Comparison of ENCODE assay signal across 17 mouse cellular contexts in the genomic region with DNA sequence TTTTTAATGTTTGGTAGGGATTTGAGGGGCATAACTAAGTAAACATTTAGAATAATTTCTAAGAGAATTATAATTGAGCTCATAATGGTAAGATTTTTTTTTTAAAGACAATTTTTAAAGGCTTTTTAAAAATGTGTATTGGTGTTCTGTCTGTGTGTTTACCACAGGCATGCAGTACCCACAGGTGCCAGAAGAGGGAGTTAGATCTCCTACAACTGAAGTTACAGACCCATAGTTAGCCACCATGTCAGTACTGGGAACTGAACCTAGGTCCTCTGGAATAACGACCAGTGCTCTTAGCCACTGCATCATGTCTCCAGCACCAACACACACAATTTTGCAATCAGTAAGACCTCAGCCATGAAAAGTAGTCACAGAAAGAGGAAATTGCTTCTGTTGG.
DNase-seq lines count a peak whose midpoint lies in the region; ATAC-seq and TF ChIP-seq lines count a peak whose summit lies in the region.
"Had no signal": no experiment of that assay in that cellular context is flagged by ENCODE, and none has a peak within 500 bp of the region (broad histone marks: within the 10 kb centered on the region; RNA-seq: fewer than 3 reads in every experiment).

No protein-coding gene starts in this region.

- no peaks in the 10 kb centered on the region for H3K27me3 ChIP-seq in kidney, postnatal 0 days (ENCODE audit: insufficient read depth, low read length)
- no peaks in the 10 kb centered on the region for H3K27me3 ChIP-seq in G1E (ENCODE audit: insufficient read depth, low read length)
- no peaks in the 10 kb centered on the region for H3K27me3 ChIP-seq in splenic B cell, adult 2 months (ENCODE audit: control insufficient read depth, insufficient read depth, low read length, poor library complexity, severe bottlenecking)
- H3K27me3 ChIP-seq: hindbrain, embryonic 12.5 days; megakaryocyte, embryonic 14.5 days; neural tube, embryonic 13.5 days had no signal

- no peak overlapping the region for H3K9ac ChIP-seq in kidney, postnatal 0 days (ENCODE audit: low read depth, low read length)
- H3K9ac ChIP-seq: hindbrain, embryonic 12.5 days; neural tube, embryonic 13.5 days had no signal

- no peaks in the 10 kb centered on the region for H3K9me3 ChIP-seq in kidney, postnatal 0 days (replicated peaks; ENCODE audit: low read length)
- H3K9me3 ChIP-seq in G1E (replicated peaks): no peaks in the 10 kb centered on the region
- H3K9me3 ChIP-seq: embryonic facial prominence, embryonic 10.5 days; hindbrain, embryonic 12.5 days; neural tube, embryonic 13.5 days had no signal

- no peak for ATAC-seq in kidney, postnatal 0 days (replicated peaks; ENCODE audit: low FRiP score, low read depth)
- no peak for ATAC-seq in G1E (ENCODE audit: extremely low read depth, insufficient number of reproducible peaks, low FRiP score, poor library complexity, severe bottlenecking)
- no peak for ATAC-seq in erythroid progenitor cell, adult 5-6 weeks (replicated peaks; ENCODE audit: low FRiP score, poor library complexity, severe bottlenecking)

- H3K4me1 ChIP-seq in kidney, postnatal 0 days (replicated peaks; ENCODE audit: insufficient read depth, low read length): no peaks in the 10 kb centered on the region
- no peaks in the 10 kb centered on the region for H3K4me1 ChIP-seq in G1E (ENCODE audit: insufficient read depth, low read depth, low read length)
- H3K4me1 ChIP-seq: embryonic facial prominence, embryonic 10.5 days; hindbrain, embryonic 12.5 days; megakaryocyte, embryonic 14.5 days; neural tube, embryonic 13.5 days had no signal

- H3K4me3 ChIP-seq in kidney, postnatal 0 days (replicated peaks; ENCODE audit: low read depth, low read length): no peak overlapping the region
- no peak overlapping the region for H3K4me3 ChIP-seq in G1E (ENCODE audit: low read depth, low read length)
- H3K4me3 ChIP-seq: embryonic facial prominence, embryonic 10.5 days; hindbrain, embryonic 12.5 days; megakaryocyte, embryonic 14.5 days; neural tube, embryonic 13.5 days had no signal

- WGBS in kidney, postnatal 0 days: 95% methylated on average over 1 of the region's 1 CpGs

- no peak overlapping the region for H3K4me2 ChIP-seq in kidney, postnatal 0 days (ENCODE audit: low read length)
- H3K4me2 ChIP-seq: hindbrain, embryonic 12.5 days; neural tube, embryonic 13.5 days had no signal

- TF ChIP-seq CTCF in kidney, postnatal 0 days (IDR thresholded peaks at IDR 0.05; ENCODE audit: low read depth): peak; percentile 21; the same call in 1 of the 2 replicates
- TF ChIP-seq CTCF in G1E (IDR thresholded peaks at IDR 0.05; ENCODE audit: low read depth, low read length): peak; percentile 39; the same call in 1 of the 2 replicates

- DNase-seq in kidney, postnatal 0 days (ENCODE audit: low spot score): no peak
- DNase-seq in kidney, adult 11 months: no peak
- peak; percentile 5 for DNase-seq in thymus, postnatal 14 days
- no peak for DNase-seq in thymus, postnatal 10 days (ENCODE audit: low spot score in 2 of 2)
- no peak for DNase-seq in G1E (ENCODE audit: low spot score)
- peak; percentile 1 for DNase-seq in splenic B cell, adult 2 months (ENCODE audit: low read depth, low spot score)
- no peak for DNase-seq in left cerebral cortex, adult 9 months (ENCODE audit: low spot score in 2 of 2)
- DNase-seq: adrenal gland, postnatal 36 days; kidney, adult 9 months; lung, postnatal 10 days; right cerebral cortex, postnatal 4 days; thymus, postnatal 25 days had no signal

- H3K27ac ChIP-seq in kidney, postnatal 0 days: no peak overlapping the region
- H3K27ac ChIP-seq: embryonic facial prominence, embryonic 10.5 days; hindbrain, embryonic 12.5 days; neural tube, embryonic 13.5 days had no signal

- H3K36me3 ChIP-seq in kidney, postnatal 0 days (ENCODE audit: insufficient read depth, low read length): no peaks in the 10 kb centered on the region
- H3K36me3 ChIP-seq in G1E (replicated peaks): no peaks in the 10 kb centered on the region
- H3K36me3 ChIP-seq in splenic B cell, adult 2 months (ENCODE audit: control insufficient read depth, insufficient read depth, low read length, poor library complexity, severe bottlenecking): no peaks in the 10 kb centered on the region
- H3K36me3 ChIP-seq: embryonic facial prominence, embryonic 10.5 days; hindbrain, embryonic 12.5 days had no signal

Comparison
In these comparisons a context has a peak if more than half of its experiments do, and no peak if none do; other contexts are left out.
1. DNase-seq: peak in thymus, postnatal 14 days (single experiment) and splenic B cell, adult 2 months (single experiment); none in kidney, postnatal 0 days (single experiment), kidney, adult 11 months (single experiment), thymus, postnatal 10 days (0 of 2), G1E (single experiment) and left cerebral cortex, adult 9 months (0 of 2).